Mouse (Mus musculus) ES-Bruce4 (cell line): ENCODE measurements around the gene Chmp6.

ENCODE experiments used
- CTCF ChIP-seq: IDR thresholded peaks from one replicate; pipeline ENCODE4 v1.8.1; 2011; ENCODE audit warnings: low read depth, low read length
- EP300 ChIP-seq: IDR thresholded peaks from 2 replicates; pipeline ENCODE4 v1.6.1; 2011; ENCODE audit warnings: low read depth, low read length; ENCODE audit not compliant: insufficient read depth

DNA sequence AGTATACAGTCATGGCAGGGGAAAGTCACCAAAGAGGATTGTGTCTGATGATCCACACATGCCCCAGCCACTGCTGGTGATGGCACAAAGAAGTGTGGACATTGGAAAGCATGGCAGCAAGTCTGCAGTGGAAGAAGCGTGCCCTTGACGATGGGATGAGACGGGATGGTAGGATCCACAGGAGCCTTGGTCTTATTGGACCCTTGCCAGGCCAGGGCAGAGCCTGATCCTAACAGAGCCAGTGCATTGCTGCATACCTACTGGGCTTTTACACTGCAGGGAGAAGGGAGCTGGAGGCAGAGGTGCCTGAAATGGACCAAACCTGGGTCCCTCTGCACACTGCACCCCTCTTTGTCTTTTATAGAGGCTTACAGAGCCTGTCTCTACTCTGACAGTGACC is 37.3 kb downstream of the Chmp6 start:
- no peak for TF ChIP-seq EP300
- TF ChIP-seq CTCF = no peak
